Mouse (Mus musculus) forebrain, postnatal 0 days (tissue): Measurements from ENCODE around the gene Lbhd1. TPM values are rescaled to one million over a fixed set of nuclear protein-coding genes. Genes with fewer than 3 reads are reported as not detected.

Source experiments
- ATAC-seq: fragments of 200-750 bp; cut with Nextera tagmentation; 2 replicates; pipeline ENCODE4 v1.8.0; 2017; ENCODE audit warnings: mild to moderate bottlenecking, moderate library complexity
- DNase-seq: peaks from one replicate; pipeline ENCODE4 v3.0.0-alpha.2; 2015
- H3K27ac ChIP-seq: fragments of 300-500 bp; sonication (generic); 2 replicates; pipeline ENCODE4 v1.5.1; 2014; ENCODE audit warnings: low read depth, mild to moderate bottlenecking, antibody characterized with exemption, low read length, moderate library complexity, mixed read lengths
- H3K27me3 ChIP-seq: fragments of 300-500 bp; sonication (generic); 2 replicates; pipeline ENCODE4 v1.6.1; 2014; ENCODE audit warnings: mild to moderate bottlenecking, low read length, mixed read lengths; ENCODE audit not compliant: insufficient read depth
- H3K36me3 ChIP-seq: fragments of 300-500 bp; sonication (generic); 2 replicates; pipeline ENCODE4 v1.6.1; 2014; ENCODE audit warnings: mild to moderate bottlenecking, moderate library complexity; ENCODE audit not compliant: insufficient read depth
- H3K4me1 ChIP-seq: fragments of 300-500 bp; sonication (generic); 2 replicates; pipeline ENCODE4 v1.6.1; 2014; ENCODE audit warnings: antibody characterized with exemption; ENCODE audit not compliant: insufficient read depth
- H3K4me2 ChIP-seq: fragments of 300-500 bp; sonication (generic); 2 replicates; pipeline ENCODE4 v1.6.1; 2014; ENCODE audit warnings: low read depth, mild to moderate bottlenecking, moderate library complexity
- H3K4me3 ChIP-seq: fragments of 300-500 bp; sonication (generic); 2 replicates; pipeline ENCODE4 v1.5.1; 2014; ENCODE audit warnings: low read depth, low read length, mixed read lengths
- H3K9ac ChIP-seq: fragments of 300-500 bp; sonication (generic); 2 replicates; pipeline ENCODE4 v1.6.1; 2014; ENCODE audit warnings: mild to moderate bottlenecking
- H3K9me3 ChIP-seq: fragments of 300-500 bp; sonication (generic); 2 replicates; pipeline ENCODE4 v1.6.1; 2016; ENCODE audit warnings: low read length
- CTCF ChIP-seq: sonication (generic); IDR thresholded peaks from 2 replicates; pipeline ENCODE4 v1.5.1; 2016; ENCODE audit warnings: antibody characterized with exemption, control low read depth, low read depth
- WGBS: fragments of 180-500 bp; shearing (Covaris S2); extraction: QIAGEN DNeasy Blood & Tissue Kit; methylation state at CpG from one replicate; pipeline ENCODE4 v1.1.7; 2014; 5-methylcytosine and 5-hydroxymethylcytosine counted together
- polyA plus RNA-seq: library from polyadenylated mRNA; unstranded; fragments of >200 nt; fragmentation: Nextera tagmentation; extraction: Ambion mirVana; gene quantifications from 2 replicates; pipeline ENCODE4 v1.2.1, GENCODE M21; 2015
- total RNA-seq: library from RNA; depleted of rRNA; stranded (reverse); fragments of >200 nt; gene quantifications from 2 replicates; pipeline ENCODE4 v1.2.3, GENCODE M21; 2014

The Lbhd1 gene
- total and polyA plus RNA-seq, 2 experiments from 2014 or later = 5.0 to 36.5 TPM

DNA sequence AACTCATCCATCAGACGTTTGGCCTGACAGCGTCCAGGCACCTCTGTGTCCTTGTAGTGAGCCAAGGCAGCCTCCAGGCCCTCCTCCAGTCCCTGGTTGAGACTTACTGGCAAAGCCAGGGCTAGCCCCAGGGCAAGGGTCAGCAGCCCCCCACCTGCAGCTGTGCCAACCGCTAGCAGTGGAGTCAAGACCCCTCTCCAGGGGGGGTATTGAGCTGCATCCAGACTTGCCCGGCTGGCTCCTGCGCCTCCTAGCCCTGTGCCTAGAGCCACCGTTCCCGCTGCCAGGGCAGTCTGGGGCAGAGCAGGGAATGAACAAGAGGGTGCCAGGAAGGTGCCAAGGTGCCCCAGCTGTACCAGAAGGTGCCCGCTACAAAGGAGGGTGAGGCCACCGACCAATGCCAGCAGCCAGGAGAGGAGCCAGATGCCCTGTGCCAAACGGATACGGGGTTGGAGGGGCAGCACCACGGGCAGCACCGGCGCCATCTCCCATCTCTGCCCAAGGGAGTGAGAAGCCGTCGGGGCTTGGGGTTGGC is 45.2 kb downstream of the Lbhd1 start:
- TF ChIP-seq CTCF = no peak
- DNase-seq (no peak), ATAC-seq (peak; percentile 23)

DNA sequence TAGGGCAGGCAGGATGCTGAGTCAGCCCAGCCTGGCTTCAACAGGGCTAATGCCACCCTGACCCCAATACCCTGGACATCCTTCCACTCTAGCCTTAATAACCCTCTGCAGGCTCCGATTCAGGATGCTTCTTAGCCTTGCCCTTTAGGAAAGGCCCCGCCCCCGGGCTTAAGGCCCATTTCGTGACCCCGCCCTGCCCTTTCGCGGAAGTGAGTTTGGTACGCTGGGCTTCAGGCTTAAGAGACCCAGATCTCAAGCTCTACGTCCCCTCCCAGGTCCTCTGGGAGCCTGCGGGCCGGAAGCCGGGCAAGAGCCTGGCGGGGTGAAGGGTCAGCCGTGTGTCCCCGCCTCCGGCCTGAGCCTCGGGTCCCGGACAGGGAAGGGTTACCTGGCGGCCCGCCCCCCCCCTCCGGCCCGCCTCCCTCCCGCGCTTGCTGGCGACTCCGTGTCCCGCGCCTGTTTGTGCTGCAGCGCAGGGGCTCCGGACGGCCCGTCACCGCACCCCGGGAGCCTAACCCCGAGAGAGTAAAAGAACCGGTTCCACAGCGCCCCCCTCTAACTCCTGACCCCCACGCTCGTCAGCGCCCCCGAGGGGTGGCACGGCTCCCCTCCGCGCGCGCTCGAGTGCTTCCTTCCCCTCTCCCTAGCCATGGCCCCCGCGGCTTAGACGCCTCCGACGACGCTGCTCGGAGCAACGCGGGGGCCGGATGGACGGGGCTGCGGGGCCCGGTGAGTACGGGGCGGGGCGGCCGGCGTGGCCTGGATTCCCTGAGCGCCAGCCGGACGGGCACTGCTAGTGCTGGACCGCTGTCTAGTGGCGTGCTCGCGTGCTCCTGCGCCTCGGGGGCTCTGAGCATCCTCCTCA is 45.9 kb downstream of the Lbhd1 start, which contains the start of the genes Rom1 and Eml3:
Rom1 (minus strand) TSS at position 133 of the 865 bp plus-strand sequence.
Eml3 (plus strand) TSS at position 329 of the 865 bp plus-strand sequence.
- H3K4me1 ChIP-seq = peaks cover 4% of the 10 kb centered on the region; the same call in 1 of the 2 replicates
- ATAC-seq (peak; percentile 65), DNase-seq (peak; percentile 49)
- peak within 1 kb of the TSS; percentile 44 for H3K4me3 ChIP-seq
- H3K9ac ChIP-seq = peak within 1 kb of the TSS; percentile 57
- peak within 1 kb of the TSS; percentile 61 for H3K4me2 ChIP-seq
- H3K27ac ChIP-seq = peak within 1 kb of the TSS; percentile 35; the same call in 1 of the 2 replicates
- H3K36me3 ChIP-seq = peaks cover 16% of the 10 kb centered on the region; the same call in 1 of the 2 replicates
- peak; percentile 55 for TF ChIP-seq CTCF
- H3K9me3 ChIP-seq = no peaks in the 10 kb centered on the region
- H3K27me3 ChIP-seq = no peaks in the 10 kb centered on the region
- WGBS = 3% methylated on average over 70 of the region's 74 CpGs

More for the DNA sequence above, 45.2 kb downstream of the Lbhd1 start:
- peaks cover 4% of the 10 kb centered on the region; the same call in 1 of the 2 replicates for H3K4me1 ChIP-seq
- no peaks in the 10 kb centered on the region for H3K9me3 ChIP-seq
- H3K9ac ChIP-seq = peak overlapping the region; percentile 57; the same call in 1 of the 2 replicates
- peaks cover 16% of the 10 kb centered on the region; the same call in 1 of the 2 replicates for H3K36me3 ChIP-seq
- WGBS = 13% methylated on average over 16 of the region's 16 CpGs
- H3K4me2 ChIP-seq = peak overlapping the region; percentile 61
- H3K27ac ChIP-seq = no peak overlapping the region
- no peaks in the 10 kb centered on the region for H3K27me3 ChIP-seq
- peak overlapping the region; percentile 44 for H3K4me3 ChIP-seq

DNA sequence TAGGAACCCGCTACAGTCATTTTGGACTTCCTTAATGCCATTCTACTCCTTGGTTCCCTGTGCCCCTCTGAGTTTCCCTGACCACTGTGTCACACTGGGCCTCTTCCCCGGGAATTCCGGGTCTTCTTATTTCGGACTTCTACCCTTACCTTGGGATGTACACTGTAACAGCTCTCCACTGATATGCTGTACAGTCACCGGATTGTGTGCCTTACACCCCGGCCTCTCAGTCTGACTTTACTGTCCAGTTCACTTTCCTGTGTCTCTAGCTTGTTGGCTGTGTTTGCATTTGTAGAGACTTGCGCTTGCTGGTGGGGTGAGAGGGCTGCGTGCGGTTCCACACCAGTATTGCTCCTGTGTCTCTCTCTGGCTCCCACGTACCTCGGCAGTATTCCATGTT is 46.6 kb downstream of the Lbhd1 start:
- Histone ChIP-seq H3K4me3 (peak overlapping the region; percentile 44), H3K27ac (no peak overlapping the region), H3K36me3 (peaks cover 16% of the 10 kb centered on the region; the same call in 1 of the 2 replicates), H3K27me3 (no peaks in the 10 kb centered on the region), H3K4me1 (peaks cover 4% of the 10 kb centered on the region; the same call in 1 of the 2 replicates), H3K9ac (peak overlapping the region; percentile 57), H3K4me2 (peak overlapping the region; percentile 61), H3K9me3 (no peaks in the 10 kb centered on the region)
- no peak for TF ChIP-seq CTCF
- DNase-seq = no peak
- no peak for ATAC-seq
- WGBS = 19% methylated on average over 11 of the region's 11 CpGs

DNA sequence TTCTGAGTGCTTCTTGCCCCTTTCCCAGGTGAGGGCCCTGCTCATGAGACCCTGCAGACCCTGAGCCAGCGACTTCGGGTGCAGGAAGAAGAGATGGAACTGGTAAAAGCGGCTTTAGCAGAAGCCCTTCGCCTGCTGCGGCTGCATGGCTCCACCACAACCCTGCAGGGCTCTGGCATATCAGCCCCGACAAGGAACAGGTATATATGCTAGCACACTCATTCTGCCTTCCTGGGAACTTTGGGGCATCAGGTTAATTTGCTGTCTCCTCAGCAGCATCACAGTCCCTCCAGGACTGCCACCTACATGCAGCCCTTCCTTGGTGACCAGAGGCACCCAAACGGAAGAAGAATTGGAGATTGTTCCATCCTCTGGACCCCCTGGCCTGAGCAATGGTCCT is 47.2 kb downstream of the Lbhd1 start:
- Histone ChIP-seq H3K4me3 (no peak overlapping the region), H3K4me2 (no peak overlapping the region; the same call in 1 of the 2 replicates), H3K9me3 (no peaks in the 10 kb centered on the region), H3K4me1 (peaks cover 4% of the 10 kb centered on the region; the same call in 1 of the 2 replicates), H3K9ac (no peak overlapping the region), H3K27me3 (no peaks in the 10 kb centered on the region), H3K36me3 (peaks cover 9% of the 10 kb centered on the region; the same call in 1 of the 2 replicates), H3K27ac (no peak overlapping the region)
- 81% methylated on average over 7 of the region's 7 CpGs for WGBS
- no peak for TF ChIP-seq CTCF
- ATAC-seq (no peak), DNase-seq (no peak)

DNA sequence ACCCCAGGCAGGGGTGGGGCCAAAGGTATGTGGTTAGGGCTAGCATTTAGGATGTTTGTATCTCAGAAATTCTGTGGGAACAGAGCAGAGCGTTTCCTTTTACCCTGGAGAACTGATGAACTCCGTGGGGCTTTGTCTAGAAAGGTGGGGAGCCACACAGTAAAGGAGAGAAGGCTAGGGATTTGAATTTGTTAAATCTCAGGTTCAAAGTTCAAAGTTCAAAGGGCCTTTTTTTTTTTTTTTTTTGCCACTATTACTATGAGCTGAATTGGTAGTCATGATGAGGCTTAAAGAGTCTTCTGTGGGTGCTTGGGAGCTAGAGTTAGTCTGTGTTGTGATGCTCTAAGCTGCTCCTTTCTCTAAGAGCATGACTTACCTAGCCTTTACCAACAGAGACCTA is 53.2 kb downstream of the Lbhd1 start:
- H3K9ac ChIP-seq = no peak overlapping the region
- H3K4me3 ChIP-seq = no peak overlapping the region
- DNase-seq = no peak
- H3K9me3 ChIP-seq = no peaks in the 10 kb centered on the region
- no peaks in the 10 kb centered on the region for H3K4me1 ChIP-seq
- peaks cover 9% of the 10 kb centered on the region for H3K36me3 ChIP-seq
- WGBS = 80% methylated on average over 2 of the region's 2 CpGs
- TF ChIP-seq CTCF = no peak
- no peak overlapping the region for H3K27ac ChIP-seq
- no peaks in the 10 kb centered on the region for H3K27me3 ChIP-seq
- no peak overlapping the region for H3K4me2 ChIP-seq
- ATAC-seq = no peak

DNA sequence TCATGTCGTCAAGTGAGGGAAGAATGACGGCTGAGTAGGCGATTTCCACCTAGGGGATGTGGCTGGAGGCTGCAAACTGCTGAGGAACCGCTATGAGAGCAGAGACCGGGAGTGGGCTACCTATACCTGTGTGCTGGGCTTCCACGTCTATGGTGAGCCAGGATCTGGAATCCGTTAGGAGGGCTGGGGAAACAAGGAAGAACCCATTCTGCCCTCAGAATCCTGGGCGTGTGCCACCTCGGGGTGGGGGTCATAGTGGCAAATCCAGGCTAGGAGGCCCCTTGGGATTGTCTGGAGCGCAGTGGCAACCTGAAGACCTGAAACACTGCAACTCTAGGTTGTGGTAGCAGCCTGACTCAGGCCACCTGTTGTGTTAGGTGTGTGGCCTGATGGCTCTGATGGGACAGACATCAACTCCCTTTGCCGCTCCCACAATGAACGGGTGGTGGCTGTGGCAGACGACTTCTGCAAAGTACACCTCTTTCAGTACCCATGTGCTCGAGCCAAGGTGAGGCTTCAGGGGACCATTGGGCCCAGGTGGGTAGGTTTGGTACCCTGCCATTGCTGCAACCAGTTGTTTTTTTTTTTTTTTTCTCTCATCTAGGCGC is 57.1 kb downstream of the Lbhd1 start:
- no peak for ATAC-seq
- 82% methylated on average over 15 of the region's 15 CpGs for WGBS
- DNase-seq = no peak
- no peak for TF ChIP-seq CTCF
- Histone ChIP-seq H3K36me3 (peaks cover 18% of the 10 kb centered on the region), H3K4me2 (peak overlapping the region; percentile 71; the same call in 1 of the 2 replicates), H3K9ac (peak overlapping the region; percentile 99; the same call in 1 of the 2 replicates), H3K4me1 (peaks cover 9% of the 10 kb centered on the region; the same call in 1 of the 2 replicates), H3K4me3 (peak overlapping the region; percentile 92; the same call in 1 of the 2 replicates), H3K27me3 (no peaks in the 10 kb centered on the region), H3K27ac (no peak overlapping the region), H3K9me3 (no peaks in the 10 kb centered on the region)
